Mouse (Mus musculus): ENCODE measurements at regions not wholly inside any gene's neighbourhood (a gene's known extent, or its start where the extent isn't known, plus 50 kb on each side); places are given as distances from the start of the nearest gene placed in this dataset.

GRCm38 (mm10) chr11:64267547-64267946, 167.6 kb upstream of the Hs3st3a1 start:
- Histone ChIP-seq H3K9me3 (ENCODE audit: low read length) (no peaks in the 10 kb centered on the region), H3K9ac (replicated peaks; ENCODE audit: low read depth) (no peak overlapping the region), H3K4me2 (replicated peaks; ENCODE audit: low read depth, low read length) (no peak overlapping the region), H3K4me1 (ENCODE audit: insufficient read depth, low read depth, low read length) (no peaks in the 10 kb centered on the region; the same call in 1 of the 2 replicates), H3K4me3 (ENCODE audit: low read depth, low read length) (no peak overlapping the region), H3K27me3 (replicated peaks; ENCODE audit: insufficient read depth, low read length) (no peaks in the 10 kb centered on the region), H3K36me3 (ENCODE audit: insufficient read depth, low read length) (no peaks in the 10 kb centered on the region), H3K27ac (ENCODE audit: low read length) (no peak overlapping the region)
- 45% methylated on average over 5 of the region's 5 CpGs for WGBS
- TF ChIP-seq EP300 (IDR thresholded peaks at IDR 0.05), result no peak
- TF ChIP-seq CTCF (IDR thresholded peaks at IDR 0.05), result no peak
- DNase-seq (ENCODE audit: low spot score), result peak; percentile 14
- no peak; the same call in 1 of the 2 replicates for ATAC-seq

GRCm38 (mm10) chr11:64253517-64254385, 174.5 kb upstream of the Cox10 start:
- H3K27me3 ChIP-seq (replicated peaks; ENCODE audit: insufficient read depth, low read length), result no peaks in the 10 kb centered on the region

GRCm38 (mm10) chr11:64236873-64237272, 157.6 kb upstream of the Cox10 start:
- H3K4me1 ChIP-seq (ENCODE audit: insufficient read depth, low read depth, low read length), result no peaks in the 10 kb centered on the region
- H3K9ac ChIP-seq (replicated peaks; ENCODE audit: low read depth), result no peak overlapping the region
- H3K9me3 ChIP-seq (ENCODE audit: low read length), result no peaks in the 10 kb centered on the region
- no peaks in the 10 kb centered on the region for H3K27me3 ChIP-seq (replicated peaks; ENCODE audit: insufficient read depth, low read length)
- WGBS, result 74% methylated on average over 4 of the region's 4 CpGs
- H3K36me3 ChIP-seq (ENCODE audit: insufficient read depth, low read length), result no peaks in the 10 kb centered on the region
- no peak overlapping the region for H3K4me2 ChIP-seq (replicated peaks; ENCODE audit: low read depth, low read length)
- H3K4me3 ChIP-seq (ENCODE audit: low read depth, low read length), result no peak overlapping the region
- H3K27ac ChIP-seq (ENCODE audit: low read length), result no peak overlapping the region
- no peak for DNase-seq (ENCODE audit: low spot score)
- no peak for TF ChIP-seq CTCF (IDR thresholded peaks at IDR 0.05)
- no peak for TF ChIP-seq EP300 (IDR thresholded peaks at IDR 0.05)
- no peak for ATAC-seq

More at GRCm38 (mm10) chr11:64253517-64254385, 174.5 kb upstream of the Cox10 start:
- no peak for DNase-seq (ENCODE audit: low spot score)
- no peak overlapping the region for H3K9ac ChIP-seq (replicated peaks; ENCODE audit: low read depth)
- no peaks in the 10 kb centered on the region for H3K36me3 ChIP-seq (ENCODE audit: insufficient read depth, low read length)
- H3K4me3 ChIP-seq (ENCODE audit: low read depth, low read length), result no peak overlapping the region
- WGBS, result 66% methylated on average over 7 of the region's 7 CpGs
- no peaks in the 10 kb centered on the region for H3K4me1 ChIP-seq (ENCODE audit: insufficient read depth, low read depth, low read length)
- ATAC-seq, result no peak
- H3K9me3 ChIP-seq (ENCODE audit: low read length), result no peaks in the 10 kb centered on the region
- no peak for TF ChIP-seq EP300 (IDR thresholded peaks at IDR 0.05)
- no peak for TF ChIP-seq CTCF (IDR thresholded peaks at IDR 0.05)
- H3K27ac ChIP-seq (ENCODE audit: low read length), result no peak overlapping the region
- no peak overlapping the region for H3K4me2 ChIP-seq (replicated peaks; ENCODE audit: low read depth, low read length)

GRCm38 (mm10) chr11:64230071-64230470, 150.8 kb upstream of the Cox10 start:
- no peaks in the 10 kb centered on the region for H3K9me3 ChIP-seq (ENCODE audit: low read length)
- ATAC-seq, result no peak
- 68% methylated on average over 4 of the region's 4 CpGs for WGBS

GRCm38 (mm10) chr11:64220888-64221287, 141.6 kb upstream of the Cox10 start:
- Histone ChIP-seq H3K27ac (ENCODE audit: low read length) (no peak overlapping the region), H3K4me1 (ENCODE audit: insufficient read depth, low read depth, low read length) (no peaks in the 10 kb centered on the region), H3K36me3 (ENCODE audit: insufficient read depth, low read length) (no peaks in the 10 kb centered on the region), H3K4me2 (replicated peaks; ENCODE audit: low read depth, low read length) (no peak overlapping the region), H3K4me3 (ENCODE audit: low read depth, low read length) (no peak overlapping the region), H3K9ac (replicated peaks; ENCODE audit: low read depth) (no peak overlapping the region), H3K27me3 (replicated peaks; ENCODE audit: insufficient read depth, low read length) (no peaks in the 10 kb centered on the region), H3K9me3 (ENCODE audit: low read length) (no peaks in the 10 kb centered on the region)
- WGBS, result 89% methylated on average over 4 of the region's 4 CpGs
- TF ChIP-seq CTCF (IDR thresholded peaks at IDR 0.05), result peak; percentile 38; the same call in 1 of the 2 replicates
- no peak for TF ChIP-seq EP300 (IDR thresholded peaks at IDR 0.05)
- no peak for ATAC-seq
- no peak for DNase-seq (ENCODE audit: low spot score)

More at GRCm38 (mm10) chr11:64230071-64230470, 150.8 kb upstream of the Cox10 start:
- Histone ChIP-seq H3K27me3 (replicated peaks; ENCODE audit: insufficient read depth, low read length) (no peaks in the 10 kb centered on the region), H3K4me1 (ENCODE audit: insufficient read depth, low read depth, low read length) (no peaks in the 10 kb centered on the region), H3K27ac (ENCODE audit: low read length) (no peak overlapping the region), H3K36me3 (ENCODE audit: insufficient read depth, low read length) (no peaks in the 10 kb centered on the region), H3K4me3 (ENCODE audit: low read depth, low read length) (no peak overlapping the region), H3K4me2 (replicated peaks; ENCODE audit: low read depth, low read length) (no peak overlapping the region), H3K9ac (replicated peaks; ENCODE audit: low read depth) (no peak overlapping the region)
- no peak for DNase-seq (ENCODE audit: low spot score)
- TF ChIP-seq EP300 (IDR thresholded peaks at IDR 0.05) (no peak), CTCF (IDR thresholded peaks at IDR 0.05) (no peak)

- Histone ChIP-seq H3K27me3 (replicated peaks; ENCODE audit: insufficient read depth, low read length) (no peaks in the 10 kb centered on the region), H3K27ac (ENCODE audit: low read length) (no peak overlapping the region), H3K36me3 (ENCODE audit: insufficient read depth, low read length) (no peaks in the 10 kb centered on the region), H3K4me1 (ENCODE audit: insufficient read depth, low read depth, low read length) (no peaks in the 10 kb centered on the region), H3K4me2 (replicated peaks; ENCODE audit: low read depth, low read length) (no peak overlapping the region), H3K4me3 (ENCODE audit: low read depth, low read length) (no peak overlapping the region), H3K9me3 (ENCODE audit: low read length) (no peaks in the 10 kb centered on the region), H3K9ac (replicated peaks; ENCODE audit: low read depth) (no peak overlapping the region)
- WGBS, result 53% methylated on average over 2 of the region's 2 CpGs
- DNase-seq (ENCODE audit: low spot score), result no peak
- TF ChIP-seq EP300 (IDR thresholded peaks at IDR 0.05) (no peak), CTCF (IDR thresholded peaks at IDR 0.05) (no peak)
- ATAC-seq, result no peak
Observed at GRCm38 (mm10) chr11:64217181-64217580, 137.9 kb upstream of the Cox10 start.
